Mouse (Mus musculus) c-Kit-negative CD71-positive TER-119-positive erythroid progenitor cells, embryonic 14.5 days (primary cell): ENCODE results near the gene Cldn20.

Experiments
- DNase-seq: peaks from one replicate; pipeline ENCODE4 v3.0.0-alpha.2; 2013; ENCODE audit warnings: low read depth, low spot score

Cldn20 gene

DNA sequence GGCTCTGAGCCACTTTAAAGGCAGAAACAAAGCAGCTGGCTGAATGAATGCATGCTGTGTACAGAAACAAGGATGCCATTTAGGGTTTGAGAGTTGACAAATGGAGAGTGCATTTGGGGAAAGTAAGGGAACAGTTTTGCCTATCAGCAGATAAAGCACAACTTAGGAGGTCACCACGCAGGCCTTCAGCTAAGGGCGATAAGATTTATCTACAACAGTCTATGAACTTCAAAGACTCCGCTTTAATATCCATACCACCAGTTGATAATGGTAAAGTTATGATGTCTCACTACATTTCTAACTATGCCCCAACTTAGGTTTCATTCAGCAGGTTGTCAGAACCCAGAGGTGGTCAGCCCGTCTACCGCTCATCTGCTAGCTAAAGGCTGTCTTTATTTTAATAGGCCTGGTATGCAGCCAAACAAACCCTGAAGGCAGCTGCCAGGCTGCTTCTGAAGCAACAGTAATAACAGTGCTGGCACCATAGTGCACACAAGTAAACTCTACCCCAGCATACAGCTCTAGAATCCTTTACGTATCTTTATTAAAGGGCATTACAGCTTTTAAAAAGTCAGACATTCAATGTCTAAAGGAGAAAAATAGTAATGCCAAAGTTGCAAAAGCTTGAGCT is 4.4 kb upstream of the Cldn20 start:
- peak; percentile 17 for DNase-seq

DNA sequence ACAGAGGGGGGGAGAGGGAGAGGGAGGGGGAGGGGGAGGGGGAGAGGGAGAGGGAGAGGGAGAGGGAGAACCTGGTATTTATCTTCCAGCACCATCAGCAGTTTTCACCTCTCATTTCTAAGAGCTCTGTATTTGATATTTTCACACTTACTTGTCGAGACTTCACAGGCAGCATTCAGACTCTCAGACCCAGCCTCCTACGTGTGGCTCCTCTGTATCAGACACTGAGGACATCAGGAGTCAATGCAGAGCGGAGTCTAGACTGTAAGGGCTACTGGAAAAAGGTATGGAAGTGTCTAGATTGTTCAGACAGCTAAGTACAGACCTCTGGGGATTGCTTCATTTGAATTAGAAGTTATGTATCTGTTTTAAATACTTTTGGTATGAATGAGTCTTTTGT is 2.8 kb upstream of the Cldn20 start:
- no peak for DNase-seq

GRCm38 (mm10) chr17:3530549-3530948 is 1.8 kb upstream of the Cldn20 start:
- DNase-seq = no peak

GRCm38 (mm10) chr17:3531641-3532040 is 713 bp upstream of the Cldn20 start:
- no peak for DNase-seq

GRCm38 (mm10) chr17:3533425-3533824 is 1.1 kb downstream of the Cldn20 start:
- DNase-seq = no peak

- DNase-seq = no peak
Observed at GRCm38 (mm10) chr17:3540304-3540703, 8.0 kb downstream of the Cldn20 start.

GRCm38 (mm10) chr17:3541033-3541432 is 8.7 kb downstream of the Cldn20 start:
- no peak for DNase-seq

DNA sequence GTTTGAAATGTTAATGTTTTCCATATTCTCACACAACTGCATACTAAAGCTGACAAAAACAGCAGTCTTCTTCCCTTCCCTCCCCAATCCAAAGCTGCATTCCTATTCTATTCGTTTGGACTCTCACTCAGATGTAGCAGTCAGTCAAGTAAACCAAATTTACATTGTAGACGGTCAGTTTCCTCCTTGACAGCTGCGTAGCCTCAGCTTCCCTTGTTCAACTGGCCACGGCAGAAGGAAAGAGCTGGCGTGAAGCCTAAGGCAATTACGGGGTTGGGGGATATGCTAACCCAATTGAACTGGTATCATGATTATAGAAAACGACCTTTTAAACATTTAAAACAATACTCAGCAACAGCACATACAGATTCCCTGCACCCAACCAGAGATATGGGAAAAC is 15.4 kb downstream of the Cldn20 start:
- no peak for DNase-seq

DNA sequence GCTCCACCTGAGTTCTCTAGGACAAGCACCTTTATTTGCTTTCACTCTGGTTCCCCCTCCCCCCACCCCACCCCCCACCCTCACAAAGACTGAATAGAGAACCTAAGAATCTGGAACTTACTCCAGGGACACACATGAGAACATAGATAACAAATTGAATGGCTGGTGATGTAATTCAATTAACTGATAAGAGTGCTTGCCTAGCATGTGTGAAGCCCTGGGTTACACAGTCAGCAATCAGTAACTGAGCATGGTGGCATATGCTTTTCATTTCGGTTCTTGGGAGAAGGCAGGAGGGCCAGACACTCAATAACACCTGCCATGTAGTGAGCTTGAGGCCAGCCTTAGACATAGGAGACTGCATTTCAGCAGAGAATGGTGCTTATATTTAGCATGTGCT is 23.9 kb downstream of the Cldn20 start:
- peak; percentile 12 for DNase-seq

- peak; percentile 99 for DNase-seq
Observed at GRCm38 (mm10) chr17:3557331-3558311, 25.3 kb downstream of the Cldn20 start, which contains the start of gene Tfb1m. Tfb1m (minus strand) TSS chr17:3557781.

- no peak for DNase-seq
Observed at GRCm38 (mm10) chr17:3558356-3558870, 26.1 kb downstream of the Cldn20 start.

GRCm38 (mm10) chr17:3560534-3560933 is 28.2 kb downstream of the Cldn20 start:
- no peak for DNase-seq

DNA sequence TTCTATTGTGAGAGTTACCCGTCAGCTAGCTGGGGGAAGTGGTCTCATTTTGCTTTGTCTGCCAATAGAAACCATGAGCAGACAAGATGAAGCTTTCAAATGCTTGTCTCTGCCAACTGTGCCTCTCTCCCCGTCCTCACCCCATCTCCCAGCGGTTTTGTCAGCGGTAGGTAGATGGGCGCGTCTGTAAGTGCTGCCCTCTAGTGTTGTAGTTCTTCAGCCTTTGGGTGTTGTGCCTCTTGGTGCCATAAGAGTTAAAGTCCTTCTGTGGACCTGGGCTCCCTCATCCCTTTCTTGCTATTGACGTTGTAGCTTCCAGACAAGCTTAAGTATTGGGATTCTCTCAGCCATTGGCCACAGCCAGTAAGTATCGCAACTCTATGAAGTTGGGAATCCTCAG is 30.1 kb downstream of the Cldn20 start:
- DNase-seq = no peak

GRCm38 (mm10) chr17:3570876-3571275 is 38.5 kb downstream of the Cldn20 start:
- no peak for DNase-seq
